Mouse (Mus musculus): Measurements from ENCODE around the gene Fiz1. TPM values are rescaled to one million over a fixed set of nuclear protein-coding genes. Genes with fewer than 3 reads are reported as not detected.

Gene Fiz1
- polyA plus RNA-seq, 1 experiment from 2014 or later: 48.6 TPM

GRCm38 (mm10) chr7:5057381-5057780 lies 42.9 kb upstream of the Fiz1 start:
- H3K27me3 ChIP-seq (ENCODE audit: control insufficient read depth, insufficient read depth, low read length): peaks cover 38% of the 10 kb centered on the region
- H3K4me3 ChIP-seq (ENCODE audit: low read length): peak overlapping the region; percentile 60
- peak overlapping the region; percentile 90 for H3K4me2 ChIP-seq (replicated peaks; ENCODE audit: low read depth, low read length)
- no peak overlapping the region for H3K27ac ChIP-seq (ENCODE audit: low read depth, low read length)
- no peak for ATAC-seq (ENCODE audit: low FRiP score, low TSS enrichment)
- H3K4me1 ChIP-seq (ENCODE audit: control insufficient read depth, insufficient read depth, low read length): peaks cover 28% of the 10 kb centered on the region
- no peaks in the 10 kb centered on the region for H3K36me3 ChIP-seq (ENCODE audit: control insufficient read depth, insufficient read depth, low read length)
- 27% methylated on average over 8 of the region's 8 CpGs for WGBS
- peak overlapping the region; percentile 75 for H3K9ac ChIP-seq (ENCODE audit: low read depth, low read length)
- H3K9me3 ChIP-seq (ENCODE audit: control insufficient read depth, low read length): no peaks in the 10 kb centered on the region

- Histone ChIP-seq H3K4me2 (replicated peaks; ENCODE audit: low read depth, low read length) (peak overlapping the region; percentile 90), H3K27me3 (ENCODE audit: control insufficient read depth, insufficient read depth, low read length) (peaks cover 45% of the 10 kb centered on the region), H3K4me1 (ENCODE audit: control insufficient read depth, insufficient read depth, low read length) (peaks cover 32% of the 10 kb centered on the region), H3K27ac (ENCODE audit: low read depth, low read length) (peak overlapping the region; percentile 42; the same call in 1 of the 2 replicates), H3K9ac (ENCODE audit: low read depth, low read length) (peak overlapping the region; percentile 75), H3K4me3 (ENCODE audit: low read length) (peak overlapping the region; percentile 60), H3K9me3 (ENCODE audit: control insufficient read depth, low read length) (no peaks in the 10 kb centered on the region), H3K36me3 (ENCODE audit: control insufficient read depth, insufficient read depth, low read length) (no peaks in the 10 kb centered on the region)
- no peak for ATAC-seq (ENCODE audit: low FRiP score, low TSS enrichment)
- WGBS: 1% methylated on average over 51 of the region's 55 CpGs
Measured at GRCm38 (mm10) chr7:5056651-5057263, 42.3 kb upstream of the Fiz1 start.

- Histone ChIP-seq H3K4me3 (ENCODE audit: low read length) (peak overlapping the region; percentile 79), H3K9me3 (ENCODE audit: control insufficient read depth, low read length) (no peaks in the 10 kb centered on the region), H3K4me1 (ENCODE audit: control insufficient read depth, insufficient read depth, low read length) (peaks cover 24% of the 10 kb centered on the region), H3K4me2 (replicated peaks; ENCODE audit: low read depth, low read length) (peak overlapping the region; percentile 84), H3K36me3 (ENCODE audit: control insufficient read depth, insufficient read depth, low read length) (no peaks in the 10 kb centered on the region), H3K9ac (ENCODE audit: low read depth, low read length) (peak overlapping the region; percentile 53; the same call in 1 of the 2 replicates), H3K27ac (ENCODE audit: low read depth, low read length) (no peak overlapping the region), H3K27me3 (ENCODE audit: control insufficient read depth, insufficient read depth, low read length) (peaks cover 45% of the 10 kb centered on the region)
- WGBS: 8% methylated on average over 32 of the region's 32 CpGs
- no peak for ATAC-seq (ENCODE audit: low FRiP score, low TSS enrichment)
Measured at GRCm38 (mm10) chr7:5053456-5054179, 39.1 kb upstream of the Fiz1 start.

DNA sequence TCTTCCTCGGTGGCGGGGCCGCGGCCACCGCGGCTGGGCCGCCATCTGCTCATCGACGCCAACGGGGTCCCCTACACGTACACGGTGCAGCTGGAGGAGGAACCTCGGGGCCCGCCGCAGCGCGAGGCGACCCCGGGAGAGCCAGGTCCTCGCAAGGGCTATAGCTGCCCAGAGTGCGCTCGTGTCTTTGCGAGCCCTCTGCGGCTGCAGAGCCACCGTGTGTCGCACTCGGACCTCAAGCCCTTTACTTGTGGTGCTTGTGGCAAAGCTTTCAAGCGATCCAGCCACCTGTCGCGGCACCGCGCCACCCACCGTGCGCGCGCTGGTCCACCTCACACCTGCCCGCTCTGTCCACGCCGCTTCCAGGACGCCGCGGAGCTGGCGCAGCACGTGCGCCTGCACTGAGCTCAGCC lies 38.4 kb upstream of the Fiz1 start:
- H3K36me3 ChIP-seq (ENCODE audit: control insufficient read depth, insufficient read depth, low read length): no peaks in the 10 kb centered on the region
- no peak overlapping the region for H3K27ac ChIP-seq (ENCODE audit: low read depth, low read length)
- no peaks in the 10 kb centered on the region for H3K9me3 ChIP-seq (ENCODE audit: control insufficient read depth, low read length)
- ATAC-seq (ENCODE audit: low FRiP score, low TSS enrichment): peak; percentile 8; the same call in 1 of the 2 replicates
- peak overlapping the region; percentile 92 for H3K9ac ChIP-seq (ENCODE audit: low read depth, low read length)
- peaks cover 45% of the 10 kb centered on the region for H3K27me3 ChIP-seq (ENCODE audit: control insufficient read depth, insufficient read depth, low read length)
- H3K4me1 ChIP-seq (ENCODE audit: control insufficient read depth, insufficient read depth, low read length): peaks cover 24% of the 10 kb centered on the region
- WGBS: 4% methylated on average over 45 of the region's 45 CpGs
- H3K4me2 ChIP-seq (replicated peaks; ENCODE audit: low read depth, low read length): peak overlapping the region; percentile 84
- peak overlapping the region; percentile 79 for H3K4me3 ChIP-seq (ENCODE audit: low read length)

- no peaks in the 10 kb centered on the region for H3K36me3 ChIP-seq (ENCODE audit: control insufficient read depth, insufficient read depth, low read length)
- H3K9ac ChIP-seq (ENCODE audit: low read depth, low read length): peak overlapping the region; percentile 92
- 3% methylated on average over 12 of the region's 12 CpGs for WGBS
- H3K4me1 ChIP-seq (ENCODE audit: control insufficient read depth, insufficient read depth, low read length): peaks cover 24% of the 10 kb centered on the region
- H3K4me3 ChIP-seq (ENCODE audit: low read length): peak overlapping the region; percentile 79
- ATAC-seq (ENCODE audit: low FRiP score, low TSS enrichment): no peak
- H3K9me3 ChIP-seq (ENCODE audit: control insufficient read depth, low read length): no peaks in the 10 kb centered on the region
- H3K27ac ChIP-seq (ENCODE audit: low read depth, low read length): no peak overlapping the region
- peak overlapping the region; percentile 84 for H3K4me2 ChIP-seq (replicated peaks; ENCODE audit: low read depth, low read length)
- peaks cover 45% of the 10 kb centered on the region for H3K27me3 ChIP-seq (ENCODE audit: control insufficient read depth, insufficient read depth, low read length)
Measured at GRCm38 (mm10) chr7:5052438-5052837, 37.9 kb upstream of the Fiz1 start.

DNA sequence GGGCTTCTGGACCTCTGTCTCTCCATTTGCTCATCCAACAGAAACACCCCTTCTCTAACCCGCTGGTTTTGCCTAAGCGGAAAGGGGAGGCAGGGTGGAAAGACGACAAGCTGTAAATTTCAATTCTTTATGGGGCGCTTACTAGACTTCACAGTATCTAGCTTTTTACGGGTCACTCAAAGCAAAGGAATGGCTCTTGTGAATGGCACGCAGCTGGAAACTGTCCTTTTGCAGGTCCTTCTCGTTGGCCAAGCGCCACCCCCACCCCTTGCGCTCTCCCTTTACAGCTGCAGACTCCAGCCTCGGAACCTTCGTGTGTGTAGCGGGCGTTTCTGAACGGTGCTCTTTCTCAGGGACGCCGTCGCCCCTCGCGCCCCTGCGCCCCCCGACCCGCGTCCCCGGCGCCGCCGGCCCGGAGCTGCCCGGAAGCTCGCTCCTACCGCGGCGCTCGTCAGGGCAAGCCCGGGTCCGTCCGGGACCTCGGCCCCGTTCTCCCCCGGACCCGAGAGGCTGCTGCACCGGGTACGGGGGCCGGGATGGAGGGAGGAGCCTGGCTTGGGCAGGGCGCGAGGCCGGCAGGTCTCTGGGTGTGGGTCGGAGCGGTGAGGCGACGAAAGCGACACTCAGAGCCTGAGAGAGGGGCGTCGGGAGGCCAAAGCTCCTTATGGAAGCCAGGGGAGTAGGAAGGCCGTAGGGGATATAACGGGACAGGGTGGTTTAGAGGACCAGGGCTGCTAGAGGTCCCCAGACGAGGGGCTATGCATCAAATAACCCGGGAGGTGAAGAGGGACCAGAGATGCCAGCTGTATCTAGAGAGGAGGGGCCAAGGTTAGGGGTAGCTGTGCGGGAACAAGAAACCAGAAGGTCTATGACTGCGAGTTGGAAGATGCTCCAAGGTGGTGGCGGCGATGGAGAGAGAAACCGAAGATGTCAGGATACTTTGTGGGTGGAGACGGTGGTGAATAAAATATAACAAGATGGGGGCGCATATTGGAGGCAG lies 37.0 kb upstream of the Fiz1 start, which contains the start of gene Zfp580:
Gene Zfp580 (plus strand): TSS at position 346 of the 1,000 bp plus-strand sequence.
- Histone ChIP-seq H3K4me2 (replicated peaks; ENCODE audit: low read depth, low read length) (peak within 1 kb of the TSS; percentile 84), H3K4me1 (ENCODE audit: control insufficient read depth, insufficient read depth, low read length) (peaks cover 24% of the 10 kb centered on the region), H3K9me3 (ENCODE audit: control insufficient read depth, low read length) (no peaks in the 10 kb centered on the region), H3K27ac (ENCODE audit: low read depth, low read length) (peak within 1 kb of the TSS; percentile 78), H3K36me3 (ENCODE audit: control insufficient read depth, insufficient read depth, low read length) (no peaks in the 10 kb centered on the region), H3K4me3 (ENCODE audit: low read length) (peak within 1 kb of the TSS; percentile 79), H3K9ac (ENCODE audit: low read depth, low read length) (peak within 1 kb of the TSS; percentile 92), H3K27me3 (ENCODE audit: control insufficient read depth, insufficient read depth, low read length) (peaks cover 40% of the 10 kb centered on the region)
- peak; percentile 72 for ATAC-seq (ENCODE audit: low FRiP score, low TSS enrichment)
- 1% methylated on average over 65 of the region's 65 CpGs for WGBS

DNA sequence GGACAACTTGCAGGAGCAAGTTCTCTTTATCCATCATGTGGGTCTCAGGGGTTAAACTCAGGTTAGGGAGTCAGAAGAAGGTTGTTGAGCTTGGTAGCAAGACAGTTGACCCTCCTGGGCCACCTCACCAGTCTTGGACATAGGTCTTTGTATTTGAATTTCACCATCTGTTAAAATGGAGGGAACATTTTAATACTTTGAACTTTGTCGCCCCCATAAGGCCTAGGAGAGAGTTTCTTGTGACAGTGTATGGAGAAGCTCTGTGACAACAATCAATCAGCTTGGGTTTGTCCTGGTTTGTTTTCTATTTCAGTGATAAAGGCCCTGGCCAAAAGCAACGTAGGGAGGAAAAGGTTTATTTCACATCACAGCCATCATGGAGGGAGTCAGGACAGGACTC lies 32.8 kb upstream of the Fiz1 start:
- Histone ChIP-seq H3K27me3 (ENCODE audit: control insufficient read depth, insufficient read depth, low read length) (peaks cover 6% of the 10 kb centered on the region; the same call in 1 of the 2 replicates), H3K4me2 (replicated peaks; ENCODE audit: low read depth, low read length) (no peak overlapping the region), H3K4me1 (ENCODE audit: control insufficient read depth, insufficient read depth, low read length) (peaks cover 3% of the 10 kb centered on the region; the same call in 1 of the 2 replicates), H3K9me3 (ENCODE audit: control insufficient read depth, low read length) (no peaks in the 10 kb centered on the region), H3K4me3 (ENCODE audit: low read length) (no peak overlapping the region), H3K9ac (ENCODE audit: low read depth, low read length) (no peak overlapping the region), H3K27ac (ENCODE audit: low read depth, low read length) (no peak overlapping the region), H3K36me3 (ENCODE audit: control insufficient read depth, insufficient read depth, low read length) (no peaks in the 10 kb centered on the region)
- 41% methylated on average over 2 of the region's 2 CpGs for WGBS
- no peak for ATAC-seq (ENCODE audit: low FRiP score, low TSS enrichment)

DNA sequence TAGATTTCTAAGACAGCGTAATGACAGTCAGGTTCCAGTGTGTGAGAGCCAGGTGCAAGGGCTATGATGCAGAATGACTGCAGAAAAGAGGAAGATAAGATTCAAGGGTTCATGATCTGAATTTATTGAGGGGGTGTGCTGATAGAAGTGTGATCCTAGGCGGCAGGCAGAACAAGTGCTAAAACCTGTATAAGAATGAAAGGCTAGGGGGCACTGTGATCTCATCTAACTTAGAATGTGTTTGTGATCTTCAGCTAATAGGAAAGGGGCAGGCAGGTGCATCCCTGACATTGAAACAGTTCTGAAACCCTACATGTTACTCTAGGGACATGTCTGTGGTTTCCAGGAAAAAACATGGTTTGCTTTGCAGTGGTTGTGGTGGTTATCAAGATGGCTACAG lies 31.6 kb upstream of the Fiz1 start:
- WGBS: 66% methylated on average over 2 of the region's 2 CpGs
- H3K27me3 ChIP-seq (ENCODE audit: control insufficient read depth, insufficient read depth, low read length): no peaks in the 10 kb centered on the region
- H3K4me1 ChIP-seq (ENCODE audit: control insufficient read depth, insufficient read depth, low read length): no peaks in the 10 kb centered on the region
- H3K9ac ChIP-seq (ENCODE audit: low read depth, low read length): no peak overlapping the region
- H3K9me3 ChIP-seq (ENCODE audit: control insufficient read depth, low read length): no peaks in the 10 kb centered on the region
- H3K27ac ChIP-seq (ENCODE audit: low read depth, low read length): no peak overlapping the region
- no peak overlapping the region for H3K4me3 ChIP-seq (ENCODE audit: low read length)
- no peak for ATAC-seq (ENCODE audit: low FRiP score, low TSS enrichment)
- H3K36me3 ChIP-seq (ENCODE audit: control insufficient read depth, insufficient read depth, low read length): no peaks in the 10 kb centered on the region
- no peak overlapping the region for H3K4me2 ChIP-seq (replicated peaks; ENCODE audit: low read depth, low read length)
